Mouse (Mus musculus): ENCODE results near the gene Zfp524. TPM values are rescaled to one million over a fixed set of nuclear protein-coding genes. Genes with fewer than 3 reads are reported as not detected.

Zfp524 gene
- polyA plus RNA-seq, 1 experiment from 2014 or later, result 11.0 TPM

Other genes starting within 250 kb of the Zfp524 start
- gene Fam71e2, start 243.1 kb upstream of the Zfp524 start, polyA plus RNA-seq (2014; fragmentation: Nextera tagmentation; extraction: Ambion mirVana), result not detected in 2 replicates
- not detected in 2 replicates for gene Il11, start 231.6 kb upstream of the Zfp524 start, polyA plus RNA-seq (2014; fragmentation: Nextera tagmentation; extraction: Ambion mirVana)
- gene Tmem190, start 231.5 kb upstream of the Zfp524 start, polyA plus RNA-seq (2014; fragmentation: Nextera tagmentation; extraction: Ambion mirVana), result not detected in 2 replicates
- gene Tmem238, start 224.8 kb upstream of the Zfp524 start, polyA plus RNA-seq (2014; fragmentation: Nextera tagmentation; extraction: Ambion mirVana), result 2.2 and 2.4 TPM in 2 replicates
- 143 and 156 TPM in 2 replicates for gene Rpl28, start 221.5 kb upstream of the Zfp524 start, polyA plus RNA-seq (2014; fragmentation: Nextera tagmentation; extraction: Ambion mirVana)
- gene Ube2s, start 201.8 kb upstream of the Zfp524 start, polyA plus RNA-seq (2014; fragmentation: Nextera tagmentation; extraction: Ambion mirVana), result 317 and 378 TPM in 2 replicates
- gene Shisa7, start 169.7 kb upstream of the Zfp524 start, polyA plus RNA-seq (2014; fragmentation: Nextera tagmentation; extraction: Ambion mirVana), result 0.09 TPM in 1 of 2 replicates, not detected in the other
- gene Isoc2b, start 144.2 kb upstream of the Zfp524 start, polyA plus RNA-seq (2014; fragmentation: Nextera tagmentation; extraction: Ambion mirVana), result 2.9 and 3.3 TPM in 2 replicates
- gene Isoc2a, start 137.3 kb upstream of the Zfp524 start, polyA plus RNA-seq (2014; fragmentation: Nextera tagmentation; extraction: Ambion mirVana), result 0.59 and 1.1 TPM in 2 replicates
- gene Gm36210, start 107.9 kb upstream of the Zfp524 start, polyA plus RNA-seq (2014; fragmentation: Nextera tagmentation; extraction: Ambion mirVana), result 0.17 and 0.20 TPM in 2 replicates
- gene Zfp628, start 99.2 kb upstream of the Zfp524 start, polyA plus RNA-seq (2014; fragmentation: Nextera tagmentation; extraction: Ambion mirVana), result 2.6 and 2.8 TPM in 2 replicates
- 4.7 and 5.0 TPM in 2 replicates for gene Nat14, start 92.4 kb upstream of the Zfp524 start, polyA plus RNA-seq (2014; fragmentation: Nextera tagmentation; extraction: Ambion mirVana)
- 0.53 and 1.1 TPM in 2 replicates for gene Ssc5d, start 88.6 kb upstream of the Zfp524 start, polyA plus RNA-seq (2014; fragmentation: Nextera tagmentation; extraction: Ambion mirVana)
- 3.3 and 5.4 TPM in 2 replicates for gene Sbk2, start 50.0 kb upstream of the Zfp524 start, polyA plus RNA-seq (2014; fragmentation: Nextera tagmentation; extraction: Ambion mirVana)
- gene Sbk3, start 43.2 kb upstream of the Zfp524 start, polyA plus RNA-seq (2014; fragmentation: Nextera tagmentation; extraction: Ambion mirVana), result 0.44 and 0.49 TPM in 2 replicates
- 32.5 and 38.8 TPM in 2 replicates for gene Zfp579, start 18.3 kb upstream of the Zfp524 start, polyA plus RNA-seq (2014; fragmentation: Nextera tagmentation; extraction: Ambion mirVana)
- gene Fiz1, start 282 bp downstream of the Zfp524 start, polyA plus RNA-seq (2014; fragmentation: Nextera tagmentation; extraction: Ambion mirVana), result 25.5 and 25.9 TPM in 2 replicates
- gene Gm44973, start 1.1 kb downstream of the Zfp524 start, polyA plus RNA-seq (2014; fragmentation: Nextera tagmentation; extraction: Ambion mirVana), result 0.89 TPM in 1 of 2 replicates, not detected in the other
- 3.4 and 5.5 TPM in 2 replicates for gene Zfp865, start 6.0 kb downstream of the Zfp524 start, polyA plus RNA-seq (2014; fragmentation: Nextera tagmentation; extraction: Ambion mirVana)
- gene Ccdc106, start 6.1 kb downstream of the Zfp524 start, polyA plus RNA-seq (2014; fragmentation: Nextera tagmentation; extraction: Ambion mirVana), result 1.5 and 2.9 TPM in 2 replicates
- gene 4632433K11Rik, start 19.7 kb downstream of the Zfp524 start, polyA plus RNA-seq (2014; fragmentation: Nextera tagmentation; extraction: Ambion mirVana), result not detected in 2 replicates
- 3.4 and 4.2 TPM in 2 replicates for gene Zfp784, start 24.0 kb downstream of the Zfp524 start, polyA plus RNA-seq (2014; fragmentation: Nextera tagmentation; extraction: Ambion mirVana)
- 14.7 and 17.8 TPM in 2 replicates for gene Zfp580, start 37.1 kb downstream of the Zfp524 start, polyA plus RNA-seq (2014; fragmentation: Nextera tagmentation; extraction: Ambion mirVana)
- gene U2af2, start 47.7 kb downstream of the Zfp524 start, polyA plus RNA-seq (2014; fragmentation: Nextera tagmentation; extraction: Ambion mirVana), result 84.0 and 85.5 TPM in 2 replicates
- 47.0 and 48.1 TPM in 2 replicates for gene Epn1, start 65.8 kb downstream of the Zfp524 start, polyA plus RNA-seq (2014; fragmentation: Nextera tagmentation; extraction: Ambion mirVana)
- gene Rfpl4, start 102.5 kb downstream of the Zfp524 start, polyA plus RNA-seq (2014; fragmentation: Nextera tagmentation; extraction: Ambion mirVana), result not detected in 2 replicates
- gene Rasl2-9, start 111.5 kb downstream of the Zfp524 start, polyA plus RNA-seq (2014; fragmentation: Nextera tagmentation; extraction: Ambion mirVana), result 1.3 and 1.8 TPM in 2 replicates
- gene Vmn1r55, start 135.3 kb downstream of the Zfp524 start, polyA plus RNA-seq (2014; fragmentation: Nextera tagmentation; extraction: Ambion mirVana), result not detected in 2 replicates
- not detected in 2 replicates for gene Vmn1r56, start 182.3 kb downstream of the Zfp524 start, polyA plus RNA-seq (2014; fragmentation: Nextera tagmentation; extraction: Ambion mirVana)
- not detected in 2 replicates for gene Vmn1r57, start 204.1 kb downstream of the Zfp524 start, polyA plus RNA-seq (2014; fragmentation: Nextera tagmentation; extraction: Ambion mirVana)